Mouse (Mus musculus) intestine, embryonic 15.5 days (tissue): ENCODE measurements around the gene Ccdc88b. TPM values are rescaled to one million over a fixed set of nuclear protein-coding genes. Genes with fewer than 3 reads are reported as not detected.
"Not testable (repeated sequence)": the region's sequence is repeated elsewhere in the genome, so short reads cannot be mapped to it uniquely, and the experiment has no call there.

Experiments
- ATAC-seq: fragments of 200-750 bp; cut with Nextera tagmentation; 2 replicates; pipeline ENCODE4 v1.8.0; 2017; ENCODE audit warnings: moderate TSS enrichment, moderate library complexity
- H3K27ac ChIP-seq: fragments of 300-500 bp; sonication (generic); 2 replicates; pipeline ENCODE4 v1.5.1; 2015; ENCODE audit warnings: mild to moderate bottlenecking, inconsistent platforms
- H3K27me3 ChIP-seq: fragments of 300-500 bp; sonication (generic); replicated peaks from 2 replicates; pipeline ENCODE4 v1.6.1; 2015; ENCODE audit warnings: inconsistent platforms
- H3K36me3 ChIP-seq: fragments of 300-500 bp; sonication (generic); 2 replicates; pipeline ENCODE4 v1.6.1; 2015; ENCODE audit warnings: inconsistent platforms
- H3K4me1 ChIP-seq: fragments of 300-500 bp; sonication (generic); replicated peaks from 2 replicates; pipeline ENCODE4 v1.6.1; 2015; ENCODE audit warnings: inconsistent platforms
- H3K4me2 ChIP-seq: fragments of 300-500 bp; sonication (generic); replicated peaks from 2 replicates; pipeline ENCODE4 v1.6.1; 2015; ENCODE audit warnings: mild to moderate bottlenecking, inconsistent platforms
- H3K4me3 ChIP-seq: fragments of 300-500 bp; sonication (generic); replicated peaks from 2 replicates; pipeline ENCODE4 v1.5.1; 2015; ENCODE audit warnings: inconsistent platforms
- H3K9ac ChIP-seq: fragments of 300-500 bp; sonication (generic); 2 replicates; pipeline ENCODE4 v1.6.1; 2015; ENCODE audit warnings: inconsistent platforms
- H3K9me3 ChIP-seq: fragments of 300-500 bp; sonication (generic); 2 replicates; pipeline ENCODE4 v1.6.1; 2016; ENCODE audit warnings: inconsistent platforms
- WGBS: fragments of 180-500 bp; shearing (Covaris S2); methylation state at CpG from one replicate; pipeline ENCODE4 v1.1.7; 2015; 5-methylcytosine and 5-hydroxymethylcytosine counted together
- polyA plus RNA-seq: library from polyadenylated mRNA; unstranded; fragments of >200 nt; fragmentation: Nextera tagmentation; extraction: Ambion mirVana; gene quantifications from 2 replicates; pipeline ENCODE4 v1.2.1, GENCODE M21; 2015

The Ccdc88b gene
- polyA plus RNA-seq = 1.4 and 1.5 TPM in 2 replicates

DNA sequence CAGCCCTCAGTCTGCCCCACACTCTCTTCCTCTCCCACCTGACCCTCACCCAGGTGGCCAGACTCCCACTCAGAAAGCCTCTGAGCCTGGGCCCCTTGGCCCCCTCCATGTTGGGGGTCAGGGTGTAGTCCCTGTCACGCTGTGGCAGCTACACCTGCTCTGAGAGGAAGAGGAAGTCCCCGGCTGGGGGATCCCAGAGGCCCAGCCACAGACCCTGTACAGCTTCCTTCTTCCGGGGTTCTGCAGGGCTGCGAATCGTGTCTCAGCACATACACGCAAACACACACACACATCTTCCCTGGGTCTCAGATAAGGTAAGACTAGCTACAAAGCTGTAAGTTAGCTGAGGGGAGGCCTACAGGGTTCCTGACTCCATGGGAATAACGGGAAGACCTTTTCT, at the start of gene Ccdc88b:
Gene Ccdc88b (minus strand): TSS at position 181 of the 400 bp plus-strand sequence.
- Histone ChIP-seq H3K4me2 (no peak within 1 kb of the TSS), H3K36me3 (no peaks in the 10 kb centered on the region), H3K4me1 (peaks cover 15% of the 10 kb centered on the region), H3K27ac (no peak within 1 kb of the TSS), H3K4me3 (no peak within 1 kb of the TSS), H3K9ac (no peak within 1 kb of the TSS), H3K27me3 (peaks cover 3% of the 10 kb centered on the region), H3K9me3 (no peaks in the 10 kb centered on the region)
- no peak for ATAC-seq
- 71% methylated on average over 7 of the region's 7 CpGs for WGBS

DNA sequence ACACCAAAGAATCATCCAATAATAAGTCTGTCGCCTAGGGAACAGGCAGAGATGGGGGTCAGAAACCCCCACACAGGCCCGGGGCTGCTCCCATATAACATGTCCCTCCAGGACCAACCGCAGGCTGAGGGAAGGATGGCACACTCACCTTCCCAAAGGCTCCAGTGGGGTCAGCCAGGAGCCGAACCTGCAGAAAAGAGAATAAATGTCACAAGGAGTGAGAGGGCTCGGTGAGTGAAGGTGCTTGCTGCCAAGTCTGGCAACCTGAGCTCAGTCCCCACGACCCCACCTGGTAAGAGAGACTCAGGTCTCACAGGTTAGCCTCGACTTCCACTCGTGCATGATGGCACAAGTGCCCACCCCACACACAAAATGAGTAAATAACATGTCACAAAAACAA, 49.1 kb upstream of the Ccdc88b start:
- H3K9ac ChIP-seq = no peak overlapping the region
- no peak for ATAC-seq
- H3K4me1 ChIP-seq = peaks cover 20% of the 10 kb centered on the region
- no peak overlapping the region for H3K4me2 ChIP-seq
- 91% methylated on average over 8 of the region's 8 CpGs for WGBS
- no peaks in the 10 kb centered on the region for H3K27me3 ChIP-seq
- no peak overlapping the region for H3K4me3 ChIP-seq
- no peaks in the 10 kb centered on the region for H3K9me3 ChIP-seq
- H3K36me3 ChIP-seq = peaks cover 18% of the 10 kb centered on the region
- no peak overlapping the region for H3K27ac ChIP-seq

DNA sequence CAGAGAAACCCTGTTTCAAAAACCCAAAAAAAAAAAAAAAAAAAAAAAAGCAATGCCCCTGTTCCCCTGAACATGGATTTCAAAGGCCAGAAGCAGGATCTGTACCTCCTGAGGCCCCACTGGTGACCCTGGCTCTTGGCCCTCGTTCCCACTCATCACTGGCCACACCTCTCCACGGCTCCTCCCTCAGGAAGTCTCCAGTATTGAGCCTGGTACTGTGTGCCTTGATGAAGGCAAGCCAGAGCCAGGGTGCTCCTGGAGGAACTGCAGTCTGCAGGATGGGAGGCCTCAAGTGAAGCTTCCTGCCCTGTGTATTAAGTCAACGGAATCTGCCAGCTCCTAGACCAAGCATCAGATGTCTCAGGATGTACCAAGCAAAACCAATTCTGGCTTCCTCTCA, 48.2 kb upstream of the Ccdc88b start:
- H3K27ac ChIP-seq = no peak overlapping the region
- no peak overlapping the region for H3K4me2 ChIP-seq
- H3K9me3 ChIP-seq = no peaks in the 10 kb centered on the region
- WGBS = 81% methylated on average over 3 of the region's 3 CpGs
- ATAC-seq = no peak
- no peaks in the 10 kb centered on the region for H3K27me3 ChIP-seq
- peaks cover 10% of the 10 kb centered on the region for H3K36me3 ChIP-seq
- no peak overlapping the region for H3K9ac ChIP-seq
- H3K4me1 ChIP-seq = peaks cover 17% of the 10 kb centered on the region
- no peak overlapping the region for H3K4me3 ChIP-seq

DNA sequence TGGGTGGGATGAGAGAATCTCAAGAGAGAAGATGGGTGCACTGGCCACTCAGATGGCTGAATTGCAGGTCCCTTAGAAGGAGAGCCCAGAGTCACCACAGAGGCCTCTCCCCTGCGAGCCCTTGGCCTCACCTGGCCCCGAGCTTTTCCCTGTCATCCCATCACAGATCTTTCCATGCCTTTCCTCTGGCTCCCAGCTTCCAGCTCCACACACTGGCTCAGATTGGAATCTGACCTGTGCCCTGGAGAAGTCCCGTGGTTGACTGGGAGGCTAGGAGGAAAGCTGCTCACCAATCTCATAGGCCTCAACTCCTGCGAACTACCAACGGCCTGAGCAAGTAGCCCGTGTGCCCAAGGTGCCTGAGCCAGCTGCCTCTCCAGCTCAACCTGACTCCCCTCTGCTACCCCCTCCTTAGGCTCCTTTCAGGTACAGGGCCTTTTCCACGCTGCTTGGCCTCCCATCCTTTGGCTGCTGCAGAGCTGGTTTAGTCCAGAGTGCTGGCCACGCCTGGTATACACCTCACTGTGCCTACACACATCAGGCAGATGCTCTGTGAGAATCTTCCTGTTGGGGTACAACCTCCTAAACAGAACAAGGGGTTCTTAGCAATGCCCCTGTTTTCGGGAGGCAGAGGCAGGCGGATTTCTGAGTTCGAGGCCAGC, 47.6 kb upstream of the Ccdc88b start:
- no peak overlapping the region for H3K9ac ChIP-seq
- H3K27me3 ChIP-seq = no peaks in the 10 kb centered on the region
- ATAC-seq = no peak
- H3K4me3 ChIP-seq = no peak overlapping the region
- H3K36me3 ChIP-seq = peaks cover 8% of the 10 kb centered on the region
- no peak overlapping the region for H3K4me2 ChIP-seq
- H3K27ac ChIP-seq = no peak overlapping the region
- H3K9me3 ChIP-seq = no peaks in the 10 kb centered on the region
- H3K4me1 ChIP-seq = peaks cover 13% of the 10 kb centered on the region
- 92% methylated on average over 11 of the region's 11 CpGs for WGBS

DNA sequence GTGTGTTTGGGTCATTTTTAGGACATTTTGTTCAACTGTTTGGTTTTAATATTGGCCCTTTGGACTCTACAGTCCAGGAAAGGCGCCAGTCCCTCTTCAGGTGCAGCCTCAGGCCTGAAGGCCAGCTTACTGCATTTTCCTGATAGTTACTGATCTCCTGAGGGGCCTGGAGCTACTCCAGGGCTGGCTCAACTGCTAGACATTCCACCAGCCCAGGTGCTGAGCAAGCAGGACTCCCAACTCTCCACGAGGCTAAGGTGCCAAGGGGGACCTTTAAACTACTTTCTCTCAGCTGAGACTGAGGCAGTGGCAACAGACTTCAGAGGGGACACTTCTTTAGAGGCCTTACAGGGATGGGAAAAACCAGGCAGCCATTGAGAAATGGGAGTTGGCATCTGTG, 46.8 kb upstream of the Ccdc88b start:
- H3K4me3 ChIP-seq = no peak overlapping the region
- H3K36me3 ChIP-seq = peaks cover 8% of the 10 kb centered on the region
- WGBS = 72% methylated on average over 2 of the region's 2 CpGs
- peaks cover 13% of the 10 kb centered on the region for H3K4me1 ChIP-seq
- no peaks in the 10 kb centered on the region for H3K9me3 ChIP-seq
- H3K9ac ChIP-seq = no peak overlapping the region
- ATAC-seq = no peak
- no peak overlapping the region for H3K4me2 ChIP-seq
- no peaks in the 10 kb centered on the region for H3K27me3 ChIP-seq
- no peak overlapping the region for H3K27ac ChIP-seq

DNA sequence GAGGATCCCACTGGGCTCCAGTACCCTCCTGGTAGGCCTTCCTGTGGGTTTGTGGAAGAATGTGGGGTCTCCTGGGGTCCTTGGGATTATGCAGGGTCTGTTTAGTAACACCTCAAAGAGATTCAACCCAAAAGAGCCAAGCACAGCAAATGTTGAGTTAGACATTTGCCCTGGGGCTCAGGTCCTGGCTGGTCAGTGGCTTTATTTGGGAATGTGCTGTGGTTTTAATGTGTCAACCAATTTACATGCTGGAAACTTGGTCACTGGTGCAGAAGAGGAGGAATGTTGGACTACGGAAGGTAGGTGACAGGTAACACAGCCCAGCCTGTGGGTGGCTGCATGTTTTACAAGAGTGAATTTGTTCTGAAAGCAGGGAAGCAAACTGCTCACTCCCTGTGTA, 45.0 kb upstream of the Ccdc88b start:
- Histone ChIP-seq H3K4me2 (no peak overlapping the region), H3K9ac (no peak overlapping the region), H3K36me3 (peaks cover 8% of the 10 kb centered on the region), H3K4me3 (no peak overlapping the region), H3K27me3 (no peaks in the 10 kb centered on the region), H3K4me1 (peaks cover 7% of the 10 kb centered on the region), H3K9me3 (no peaks in the 10 kb centered on the region), H3K27ac (no peak overlapping the region)
- ATAC-seq = no peak
- WGBS = 90% methylated on average over 1 of the region's 1 CpGs

DNA sequence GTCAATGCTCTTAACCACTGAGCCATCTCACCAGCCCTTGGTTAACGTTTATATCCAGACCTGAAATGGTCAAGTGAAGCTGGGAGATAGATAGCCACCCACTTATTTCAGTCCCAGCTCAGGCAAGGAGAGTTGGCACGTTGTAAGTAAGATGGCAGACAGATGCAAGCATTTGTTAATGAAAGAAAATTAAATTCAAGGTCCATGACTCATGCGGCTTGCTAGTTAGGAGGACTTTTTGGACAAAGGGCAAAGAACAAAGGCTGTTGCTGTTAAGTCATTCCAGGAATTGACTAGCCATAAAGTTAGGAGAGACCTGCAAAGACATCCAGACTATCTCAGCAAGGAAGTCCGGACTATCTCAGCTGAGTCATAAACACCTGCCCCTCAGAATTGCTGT, 41.6 kb upstream of the Ccdc88b start:
- Histone ChIP-seq H3K4me2 (no peak overlapping the region), H3K4me1 (no peaks in the 10 kb centered on the region), H3K9me3 (no peaks in the 10 kb centered on the region), H3K9ac (no peak overlapping the region), H3K36me3 (no peaks in the 10 kb centered on the region), H3K27ac (no peak overlapping the region), H3K4me3 (no peak overlapping the region), H3K27me3 (no peaks in the 10 kb centered on the region)
- 77% methylated on average over 4 of the region's 4 CpGs for WGBS
- ATAC-seq = no peak

DNA sequence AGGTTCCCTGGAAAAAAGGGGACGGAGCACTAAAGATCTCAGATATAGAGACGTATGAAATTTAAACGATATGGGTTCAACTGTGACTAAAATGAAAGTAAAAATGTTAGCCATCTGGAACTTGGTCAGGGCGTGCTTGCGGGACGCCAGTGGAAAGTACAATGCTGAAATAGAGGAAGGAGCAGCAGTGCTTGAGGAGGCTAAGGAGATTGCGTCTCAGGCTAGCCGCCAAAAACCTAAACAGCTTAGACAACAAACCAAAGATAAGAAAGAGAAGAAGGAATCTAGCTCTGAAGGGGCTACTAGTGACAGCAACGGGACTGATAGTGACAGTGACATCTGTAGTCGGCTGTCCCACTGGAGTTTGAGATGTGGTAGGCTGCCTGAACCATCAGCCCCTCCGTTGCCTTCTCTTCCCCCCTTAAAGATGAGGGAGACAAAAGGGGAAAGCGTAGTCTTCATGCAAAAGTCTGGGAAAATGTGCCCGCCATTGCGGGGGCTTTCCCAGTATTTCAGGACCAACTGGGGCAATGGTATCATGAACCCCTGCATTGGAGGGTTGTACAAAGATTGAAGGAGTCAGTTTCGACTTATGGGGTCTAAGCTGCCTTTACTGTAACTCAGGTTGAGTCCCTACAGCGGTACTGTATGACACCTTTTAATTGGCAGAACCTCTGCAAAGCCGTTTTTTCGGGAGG, 37.7 kb upstream of the Ccdc88b start:
- not testable (repeated sequence) for H3K4me3 ChIP-seq, H3K9ac ChIP-seq, H3K27ac ChIP-seq, H3K4me2 ChIP-seq, H3K36me3 ChIP-seq, H3K4me1 ChIP-seq, H3K9me3 ChIP-seq, H3K27me3 ChIP-seq, ATAC-seq
- WGBS = 85% methylated on average over 18 of the region's 18 CpGs

DNA sequence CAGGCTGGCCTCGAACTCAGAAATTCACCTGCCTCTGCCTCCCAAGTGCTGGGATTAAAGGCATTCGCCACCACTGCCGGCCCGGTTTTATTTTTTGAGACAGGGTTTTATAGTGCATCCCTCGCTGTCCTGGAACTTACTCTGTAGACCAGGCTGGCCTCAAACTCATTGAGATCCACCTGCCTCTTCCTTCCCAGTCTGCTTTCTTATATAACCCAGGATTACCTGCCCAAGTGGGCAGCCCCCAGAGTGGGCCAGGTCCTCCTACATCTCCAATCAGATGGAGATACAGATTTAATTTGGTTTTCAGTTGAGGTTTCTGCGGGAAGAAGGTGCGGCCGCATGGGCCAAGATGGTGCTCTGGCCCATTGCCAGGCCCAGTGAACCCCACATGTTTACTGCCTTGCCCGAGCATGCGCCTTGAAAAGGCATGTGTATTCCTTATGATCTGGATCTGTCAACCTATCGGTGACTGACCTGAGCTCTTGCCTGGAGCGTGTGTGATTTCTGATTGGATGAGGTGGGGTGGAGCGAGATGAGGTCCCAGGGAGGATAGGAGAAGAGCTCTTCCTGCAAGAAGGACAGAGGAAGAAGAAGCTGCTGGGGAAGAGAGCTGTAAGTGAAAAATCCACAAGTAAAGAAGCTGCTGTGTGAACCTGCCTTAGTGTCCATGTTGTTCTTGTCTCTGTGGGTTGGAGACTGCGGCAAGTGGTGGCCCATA, 35.9 kb upstream of the Ccdc88b start:
- Histone ChIP-seq H3K36me3 (no peaks in the 10 kb centered on the region), H3K9ac (no peak overlapping the region), H3K27ac (no peak overlapping the region), H3K4me3 (no peak overlapping the region), H3K27me3 (no peaks in the 10 kb centered on the region), H3K4me1 (no peaks in the 10 kb centered on the region), H3K4me2 (no peak overlapping the region), H3K9me3 (no peaks in the 10 kb centered on the region)
- no peak for ATAC-seq
- 91% methylated on average over 14 of the region's 14 CpGs for WGBS

DNA sequence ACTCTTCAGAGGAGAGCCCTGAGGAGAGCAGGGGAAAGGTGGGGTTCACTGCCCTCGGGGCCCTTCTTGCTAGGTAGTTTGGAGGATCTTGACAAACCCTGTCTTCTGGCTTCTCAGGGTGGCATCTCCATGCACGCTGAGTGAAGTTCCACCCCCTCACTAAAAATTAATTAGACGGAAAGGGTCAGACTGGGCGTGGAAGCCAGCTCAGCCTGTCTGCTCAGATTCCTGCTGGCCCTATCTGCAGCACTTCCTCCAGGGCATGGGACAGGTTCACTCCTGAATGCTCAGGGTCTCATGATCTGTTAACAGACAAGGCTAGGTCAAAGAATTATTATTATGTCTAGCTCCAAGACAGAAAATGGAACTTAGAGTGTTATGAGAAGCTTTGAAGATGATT, 34.5 kb upstream of the Ccdc88b start:
- Histone ChIP-seq H3K27ac (no peak overlapping the region), H3K36me3 (no peaks in the 10 kb centered on the region)
- 62% methylated on average over 4 of the region's 4 CpGs for WGBS

DNA sequence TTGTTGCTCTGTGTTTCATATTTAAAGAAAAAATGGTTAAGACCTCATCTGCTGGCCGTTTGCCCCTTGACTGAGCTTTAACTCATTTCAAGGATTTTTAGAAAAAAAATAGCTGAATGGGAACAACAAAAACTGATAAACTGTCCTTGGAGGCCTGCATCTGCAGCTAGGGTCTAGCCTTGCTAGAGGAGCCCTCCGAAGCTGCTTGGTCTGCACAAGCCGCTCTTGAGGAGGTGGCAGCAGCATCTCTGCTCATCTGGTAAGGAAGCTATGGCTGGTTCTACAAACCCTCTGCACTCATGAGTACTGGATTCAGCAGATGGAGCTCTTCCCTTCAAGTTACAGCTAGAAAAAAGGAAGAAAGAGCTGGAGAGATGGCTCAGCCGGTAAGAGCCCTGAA, 20.0 kb upstream of the Ccdc88b start:
- H3K27ac ChIP-seq = no peak overlapping the region
- no peaks in the 10 kb centered on the region for H3K4me1 ChIP-seq
- no peak overlapping the region for H3K4me3 ChIP-seq
- H3K4me2 ChIP-seq = no peak overlapping the region
- no peaks in the 10 kb centered on the region for H3K9me3 ChIP-seq
- 84% methylated on average over 4 of the region's 4 CpGs for WGBS
- no peaks in the 10 kb centered on the region for H3K27me3 ChIP-seq
- no peak for ATAC-seq
- no peaks in the 10 kb centered on the region for H3K36me3 ChIP-seq
- H3K9ac ChIP-seq = no peak overlapping the region

More for the DNA sequence above, 34.5 kb upstream of the Ccdc88b start:
- H3K4me1 ChIP-seq = no peaks in the 10 kb centered on the region
- no peak overlapping the region for H3K4me3 ChIP-seq
- H3K4me2 ChIP-seq = peak overlapping the region; percentile 24; the same call in 1 of the 2 replicates
- no peaks in the 10 kb centered on the region for H3K27me3 ChIP-seq
- no peak overlapping the region for H3K9ac ChIP-seq
- ATAC-seq = peak; percentile 61
- no peaks in the 10 kb centered on the region for H3K9me3 ChIP-seq

DNA sequence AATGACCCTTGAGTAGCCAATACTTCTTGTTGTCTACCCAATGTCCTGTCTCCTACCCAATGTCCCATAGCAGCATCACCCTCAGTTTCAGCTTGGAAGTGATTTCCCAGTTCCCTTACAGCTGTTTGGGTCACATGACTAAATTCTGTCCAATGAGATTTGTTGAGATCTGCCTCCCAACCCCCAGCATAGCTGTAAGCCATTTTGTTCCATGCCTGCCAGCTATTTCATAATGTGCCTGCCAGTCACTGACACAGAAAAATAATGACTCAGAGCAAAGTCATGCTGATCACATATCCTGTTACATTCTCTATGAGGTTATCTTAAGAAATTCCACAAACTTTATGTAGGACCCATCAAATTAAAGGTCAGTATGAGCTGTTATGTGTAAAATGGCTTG, 18.8 kb upstream of the Ccdc88b start:
- no peak for ATAC-seq
- Histone ChIP-seq H3K4me2 (no peak overlapping the region), H3K4me3 (no peak overlapping the region)

More for the DNA sequence above, 18.8 kb upstream of the Ccdc88b start:
- H3K36me3 ChIP-seq = no peaks in the 10 kb centered on the region
- H3K4me1 ChIP-seq = no peaks in the 10 kb centered on the region; the same call in 1 of the 2 replicates
- H3K27ac ChIP-seq = no peak overlapping the region
- no peak overlapping the region for H3K9ac ChIP-seq
- no peaks in the 10 kb centered on the region for H3K9me3 ChIP-seq
- H3K27me3 ChIP-seq = no peaks in the 10 kb centered on the region
